Mouse (Mus musculus) heart, postnatal 0 days (tissue): ENCODE results near the gene Dnaaf1. TPM values are rescaled to one million over a fixed set of nuclear protein-coding genes. Genes with fewer than 3 reads are reported as not detected.

Experiments used
- ATAC-seq: fragments of 200-750 bp; cut with Nextera tagmentation; 2 replicates; pipeline ENCODE4 v1.8.0; 2017; ENCODE audit warnings: low read depth, moderate number of reproducible peaks, moderate library complexity; ENCODE audit not compliant: insufficient read depth
- DNase-seq: peaks from one replicate; pipeline ENCODE4 v3.0.0-alpha.2; 2016; ENCODE audit warnings: low spot score
- H3K27ac ChIP-seq: fragments of 300-500 bp; sonication (generic); 2 replicates; pipeline ENCODE4 v1.5.1; 2014; ENCODE audit warnings: low read depth, mild to moderate bottlenecking
- H3K27me3 ChIP-seq: fragments of 300-500 bp; sonication (generic); 2 replicates; pipeline ENCODE4 v1.6.1; 2014; ENCODE audit warnings: low read length, mixed read lengths; ENCODE audit not compliant: control insufficient read depth, insufficient read depth
- H3K36me3 ChIP-seq: fragments of 300-500 bp; sonication (generic); replicated peaks from 2 replicates; pipeline ENCODE4 v1.6.1; 2014; ENCODE audit warnings: low read length, mixed read lengths; ENCODE audit not compliant: control insufficient read depth, insufficient read depth
- H3K4me1 ChIP-seq: fragments of 300-500 bp; sonication (generic); 2 replicates; pipeline ENCODE4 v1.6.1; 2014; ENCODE audit warnings: antibody characterized with exemption; ENCODE audit not compliant: control insufficient read depth, insufficient read depth
- H3K4me2 ChIP-seq: fragments of 300-500 bp; sonication (generic); 2 replicates; pipeline ENCODE4 v1.6.1; 2014; ENCODE audit warnings: low read depth, mild to moderate bottlenecking, low read length, moderate library complexity
- H3K4me3 ChIP-seq: fragments of 300-500 bp; sonication (generic); 2 replicates; pipeline ENCODE4 v1.5.1; 2014; ENCODE audit warnings: low read depth, low read length
- H3K9ac ChIP-seq: fragments of 300-500 bp; sonication (generic); replicated peaks from 2 replicates; pipeline ENCODE4 v1.6.1; 2014; ENCODE audit warnings: low read depth, low read length, mixed read lengths
- H3K9me3 ChIP-seq: fragments of 300-500 bp; sonication (generic); replicated peaks from 2 replicates; pipeline ENCODE4 v1.6.1; 2016; ENCODE audit warnings: low read length; ENCODE audit not compliant: control insufficient read depth
- CTCF ChIP-seq: IDR thresholded peaks from 2 replicates; pipeline ENCODE4 v1.5.1; 2016; ENCODE audit warnings: antibody characterized with exemption, control low read depth, low read depth
- EP300 ChIP-seq: IDR thresholded peaks from 2 replicates; pipeline ENCODE4 v1.6.1; 2016; ENCODE audit warnings: antibody characterized with exemption, low read depth
- WGBS: fragments of 180-500 bp; shearing (Covaris S2); extraction: QIAGEN DNeasy Blood & Tissue Kit; methylation state at CpG from one replicate; pipeline ENCODE4 v1.1.7; 2014; 5-methylcytosine and 5-hydroxymethylcytosine counted together
- polyA plus RNA-seq: library from polyadenylated mRNA; unstranded; fragments of >200 nt; fragmentation: Nextera tagmentation; extraction: Ambion mirVana; gene quantifications from 2 replicates; pipeline ENCODE4 v1.2.1, GENCODE M21; 2015
- total RNA-seq: library from RNA; depleted of rRNA; stranded (reverse); fragments of >200 nt; gene quantifications from 2 replicates; pipeline ENCODE4 v1.2.3, GENCODE M21; 2014; ENCODE audit warnings: low replicate concordance

Dnaaf1 gene
- total and polyA plus RNA-seq, 2 experiments from 2014 or later: 0.07 TPM; not detected in 1

- Histone ChIP-seq H3K9ac (no peak overlapping the region), H3K9me3 (no peaks in the 10 kb centered on the region), H3K27me3 (no peaks in the 10 kb centered on the region), H3K36me3 (no peaks in the 10 kb centered on the region), H3K4me2 (no peak overlapping the region), H3K4me1 (no peaks in the 10 kb centered on the region), H3K27ac (no peak overlapping the region), H3K4me3 (no peak overlapping the region)
- ATAC-seq (peak; percentile 50), DNase-seq (no peak)
- TF ChIP-seq CTCF: no peak
- TF ChIP-seq EP300: no peak
- WGBS: 17% methylated on average over 10 of the region's 10 CpGs
Observed at GRCm38 (mm10) chr8:119588844-119589243, 13.8 kb downstream of the Dnaaf1 start.

GRCm38 (mm10) chr8:119590348-119590747 lies 15.3 kb downstream of the Dnaaf1 start:
- no peaks in the 10 kb centered on the region for H3K9me3 ChIP-seq
- TF ChIP-seq EP300 (no peak), CTCF (no peak)
- DNase-seq (no peak), ATAC-seq (no peak)
- H3K27ac ChIP-seq: no peak overlapping the region
- no peaks in the 10 kb centered on the region for H3K4me1 ChIP-seq
- WGBS: 46% methylated on average over 14 of the region's 14 CpGs
- H3K4me2 ChIP-seq: no peak overlapping the region
- no peak overlapping the region for H3K9ac ChIP-seq
- no peaks in the 10 kb centered on the region for H3K27me3 ChIP-seq
- no peaks in the 10 kb centered on the region for H3K36me3 ChIP-seq
- H3K4me3 ChIP-seq: no peak overlapping the region

GRCm38 (mm10) chr8:119591456-119591855 lies 16.4 kb downstream of the Dnaaf1 start:
- Histone ChIP-seq H3K4me3 (no peak overlapping the region), H3K9ac (no peak overlapping the region), H3K27ac (no peak overlapping the region), H3K36me3 (no peaks in the 10 kb centered on the region), H3K27me3 (no peaks in the 10 kb centered on the region), H3K4me1 (0 out of 2 replicates have a peak, but pooled peaks cover under 1% of the 10 kb centered on the region), H3K9me3 (no peaks in the 10 kb centered on the region), H3K4me2 (no peak overlapping the region)
- 89% methylated on average over 7 of the region's 7 CpGs for WGBS
- no peak for DNase-seq
- no peak for ATAC-seq
- TF ChIP-seq CTCF (no peak), EP300 (no peak)

GRCm38 (mm10) chr8:119603771-119604170 lies 28.7 kb downstream of the Dnaaf1 start:
- no peak overlapping the region for H3K4me2 ChIP-seq
- WGBS: 89% methylated on average over 4 of the region's 4 CpGs
- ATAC-seq (no peak), DNase-seq (no peak)
- TF ChIP-seq EP300: no peak
- no peak for TF ChIP-seq CTCF
- H3K36me3 ChIP-seq: peaks cover 41% of the 10 kb centered on the region
- no peaks in the 10 kb centered on the region for H3K27me3 ChIP-seq
- no peak overlapping the region for H3K27ac ChIP-seq
- H3K4me3 ChIP-seq: no peak overlapping the region
- H3K9ac ChIP-seq: no peak overlapping the region
- no peaks in the 10 kb centered on the region for H3K9me3 ChIP-seq
- peaks cover 8% of the 10 kb centered on the region; the same call in 1 of the 2 replicates for H3K4me1 ChIP-seq

GRCm38 (mm10) chr8:119604398-119604803 lies 29.4 kb downstream of the Dnaaf1 start:
- Histone ChIP-seq H3K9ac (peak overlapping the region; percentile 70), H3K4me1 (peaks cover 8% of the 10 kb centered on the region; the same call in 1 of the 2 replicates), H3K36me3 (peaks cover 36% of the 10 kb centered on the region), H3K27me3 (no peaks in the 10 kb centered on the region), H3K4me3 (peak overlapping the region; percentile 73), H3K4me2 (peak overlapping the region; percentile 83), H3K27ac (no peak overlapping the region), H3K9me3 (peaks cover 6% of the 10 kb centered on the region; the same call in 1 of the 2 replicates)
- DNase-seq (no peak), ATAC-seq (0 out of 2 replicates have a peak, but pooled peaks have one; percentile 5)
- no peak for TF ChIP-seq EP300
- TF ChIP-seq CTCF: no peak
- WGBS: 13% methylated on average over 12 of the region's 12 CpGs

GRCm38 (mm10) chr8:119604996-119605395 lies 30.0 kb downstream of the Dnaaf1 start, which contains the start of gene Taf1c:
Gene Taf1c (minus strand): TSS chr8:119605222.
- under 1% methylated on average over 23 of the region's 23 CpGs for WGBS
- H3K4me2 ChIP-seq: peak within 1 kb of the TSS; percentile 83
- peak; percentile 88 for ATAC-seq
- H3K4me3 ChIP-seq: peak within 1 kb of the TSS; percentile 73
- no peaks in the 10 kb centered on the region for H3K27me3 ChIP-seq
- peak; percentile 86 for TF ChIP-seq CTCF
- no peak for TF ChIP-seq EP300
- peaks cover 30% of the 10 kb centered on the region for H3K36me3 ChIP-seq
- H3K9ac ChIP-seq: peak within 1 kb of the TSS; percentile 70
- peaks cover 7% of the 10 kb centered on the region; the same call in 1 of the 2 replicates for H3K9me3 ChIP-seq
- peak within 1 kb of the TSS; percentile 64 for H3K27ac ChIP-seq
- DNase-seq: peak; percentile 89
- peaks cover 8% of the 10 kb centered on the region; the same call in 1 of the 2 replicates for H3K4me1 ChIP-seq
